Mouse (Mus musculus) hindbrain, embryonic 10.5 days (tissue): ENCODE measurements around the gene Myo3b. TPM values are rescaled to one million over a fixed set of nuclear protein-coding genes. Genes with fewer than 3 reads are reported as not detected.

Source experiments
- DNase-seq: peaks from one replicate; pipeline ENCODE4 v3.0.0-alpha.2; 2017; ENCODE audit warnings: low spot score
- H3K27ac ChIP-seq: fragments of 300-500 bp; sonication (generic); 2 replicates; pipeline ENCODE4 v1.5.1; 2016; ENCODE audit warnings: mild to moderate bottlenecking, moderate library complexity
- H3K27me3 ChIP-seq: fragments of 300-500 bp; sonication (generic); 2 replicates; pipeline ENCODE4 v1.6.1; 2016; ENCODE audit warnings: mild to moderate bottlenecking; ENCODE audit not compliant: poor library complexity, insufficient read depth, severe bottlenecking
- H3K36me3 ChIP-seq: fragments of 300-500 bp; sonication (generic); 2 replicates; pipeline ENCODE4 v1.6.1; 2016; ENCODE audit warnings: mild to moderate bottlenecking, moderate library complexity
- H3K4me1 ChIP-seq: fragments of 300-500 bp; sonication (generic); replicated peaks from 2 replicates; pipeline ENCODE4 v1.6.1; 2016; ENCODE audit warnings: mild to moderate bottlenecking
- H3K4me3 ChIP-seq: fragments of 300-500 bp; sonication (generic); 2 replicates; pipeline ENCODE4 v1.5.1; 2016; ENCODE audit warnings: mild to moderate bottlenecking, moderate library complexity
- H3K9me3 ChIP-seq: fragments of 300-500 bp; sonication (generic); 2 replicates; pipeline ENCODE4 v1.6.1; 2016; ENCODE audit warnings: mild to moderate bottlenecking, moderate library complexity
- WGBS: fragments of 180-500 bp; shearing (Covaris S2); methylation state at CpG from one replicate; pipeline ENCODE4 v1.1.7; 2016; 5-methylcytosine and 5-hydroxymethylcytosine counted together
- polyA plus RNA-seq: library from polyadenylated mRNA; unstranded; fragments of >200 nt; fragmentation: Nextera tagmentation; extraction: Ambion mirVana; gene quantifications from 2 replicates; pipeline ENCODE4 v1.2.1, GENCODE M21; 2016

The Myo3b gene
- polyA plus RNA-seq, 1 experiment from 2014 or later, result not detected

- no peaks in the 10 kb centered on the region for H3K9me3 ChIP-seq
- DNase-seq, result no peak
- no peak overlapping the region for H3K4me3 ChIP-seq
- H3K4me1 ChIP-seq, result peaks cover 4% of the 10 kb centered on the region; the same call in 1 of the 2 replicates
- H3K27ac ChIP-seq, result no peak overlapping the region
- no peaks in the 10 kb centered on the region for H3K36me3 ChIP-seq
- H3K27me3 ChIP-seq, result peaks cover 3% of the 10 kb centered on the region; the same call in 1 of the 2 replicates
- WGBS, result 90% methylated on average over 2 of the region's 2 CpGs
Measured at GRCm38 (mm10) chr2:70119265-70119663, 80.3 kb downstream of the Myo3b start.

- peaks cover 39% of the 10 kb centered on the region for H3K27me3 ChIP-seq
- H3K36me3 ChIP-seq, result no peaks in the 10 kb centered on the region
- peak overlapping the region; percentile 36; the same call in 1 of the 2 replicates for H3K4me3 ChIP-seq
- H3K4me1 ChIP-seq, result peaks cover 23% of the 10 kb centered on the region
- H3K27ac ChIP-seq, result no peak overlapping the region
- no peak for DNase-seq
- 77% methylated on average over 10 of the region's 10 CpGs for WGBS
- H3K9me3 ChIP-seq, result no peaks in the 10 kb centered on the region
Measured at GRCm38 (mm10) chr2:70126330-70126729, 87.4 kb downstream of the Myo3b start.

GRCm38 (mm10) chr2:70126783-70127182, 87.9 kb downstream of the Myo3b start:
- Histone ChIP-seq H3K9me3 (no peaks in the 10 kb centered on the region), H3K27ac (no peak overlapping the region), H3K4me3 (peak overlapping the region; percentile 36), H3K27me3 (peaks cover 39% of the 10 kb centered on the region), H3K4me1 (peaks cover 23% of the 10 kb centered on the region), H3K36me3 (no peaks in the 10 kb centered on the region)
- DNase-seq, result peak; percentile 88
- WGBS, result 1% methylated on average over 13 of the region's 13 CpGs

GRCm38 (mm10) chr2:70127351-70128148, 88.6 kb downstream of the Myo3b start:
- Histone ChIP-seq H3K27me3 (peaks cover 39% of the 10 kb centered on the region), H3K36me3 (no peaks in the 10 kb centered on the region), H3K4me3 (peak overlapping the region; percentile 36), H3K4me1 (peaks cover 23% of the 10 kb centered on the region), H3K27ac (no peak overlapping the region), H3K9me3 (no peaks in the 10 kb centered on the region)
- WGBS, result 9% methylated on average over 21 of the region's 21 CpGs
- DNase-seq, result peak; percentile 24

- Histone ChIP-seq H3K36me3 (no peaks in the 10 kb centered on the region), H3K27ac (no peak overlapping the region), H3K9me3 (no peaks in the 10 kb centered on the region), H3K4me1 (peaks cover 23% of the 10 kb centered on the region), H3K4me3 (no peak overlapping the region), H3K27me3 (peaks cover 39% of the 10 kb centered on the region)
- DNase-seq, result no peak
- 81% methylated on average over 6 of the region's 6 CpGs for WGBS
Measured at GRCm38 (mm10) chr2:70128590-70128989, 89.7 kb downstream of the Myo3b start.

GRCm38 (mm10) chr2:70129566-70129965, 90.6 kb downstream of the Myo3b start:
- H3K4me1 ChIP-seq, result peaks cover 23% of the 10 kb centered on the region
- H3K9me3 ChIP-seq, result no peaks in the 10 kb centered on the region
- H3K36me3 ChIP-seq, result no peaks in the 10 kb centered on the region
- H3K27ac ChIP-seq, result no peak overlapping the region
- DNase-seq, result no peak
- 65% methylated on average over 3 of the region's 3 CpGs for WGBS
- peaks cover 39% of the 10 kb centered on the region for H3K27me3 ChIP-seq
- no peak overlapping the region for H3K4me3 ChIP-seq

- H3K4me3 ChIP-seq, result no peak overlapping the region
- no peak for DNase-seq
- H3K27ac ChIP-seq, result no peak overlapping the region
- H3K36me3 ChIP-seq, result no peaks in the 10 kb centered on the region
- H3K4me1 ChIP-seq, result 0 out of 2 replicates have a peak, but pooled peaks cover 5% of the 10 kb centered on the region
- no peaks in the 10 kb centered on the region for H3K9me3 ChIP-seq
- WGBS, result 84% methylated on average over 4 of the region's 4 CpGs
- H3K27me3 ChIP-seq, result peaks cover 17% of the 10 kb centered on the region; the same call in 1 of the 2 replicates
Measured at GRCm38 (mm10) chr2:70133281-70133680, 94.4 kb downstream of the Myo3b start.

GRCm38 (mm10) chr2:70137226-70137998, 98.5 kb downstream of the Myo3b start:
- Histone ChIP-seq H3K36me3 (no peaks in the 10 kb centered on the region), H3K4me3 (no peak overlapping the region), H3K27me3 (no peaks in the 10 kb centered on the region), H3K9me3 (no peaks in the 10 kb centered on the region), H3K27ac (no peak overlapping the region), H3K4me1 (no peaks in the 10 kb centered on the region)
- DNase-seq, result no peak
- WGBS, result 90% methylated on average over 4 of the region's 4 CpGs

- Histone ChIP-seq H3K4me3 (no peak overlapping the region), H3K9me3 (no peaks in the 10 kb centered on the region), H3K4me1 (no peaks in the 10 kb centered on the region), H3K27ac (no peak overlapping the region), H3K36me3 (no peaks in the 10 kb centered on the region), H3K27me3 (no peaks in the 10 kb centered on the region)
- 94% methylated on average over 4 of the region's 4 CpGs for WGBS
- no peak for DNase-seq
Measured at GRCm38 (mm10) chr2:70143543-70144188, 104.7 kb downstream of the Myo3b start.

GRCm38 (mm10) chr2:70146993-70147581, 108.2 kb downstream of the Myo3b start:
- WGBS, result 54% methylated on average over 12 of the region's 12 CpGs
- DNase-seq, result peak; percentile 7
- no peaks in the 10 kb centered on the region for H3K4me1 ChIP-seq

GRCm38 (mm10) chr2:70148821-70149510, 110.0 kb downstream of the Myo3b start:
- no peak for DNase-seq
- Histone ChIP-seq H3K4me1 (no peaks in the 10 kb centered on the region), H3K9me3 (no peaks in the 10 kb centered on the region), H3K36me3 (no peaks in the 10 kb centered on the region), H3K27me3 (no peaks in the 10 kb centered on the region), H3K27ac (no peak overlapping the region), H3K4me3 (no peak overlapping the region)
- WGBS, result 77% methylated on average over 13 of the region's 13 CpGs

More at GRCm38 (mm10) chr2:70146993-70147581, 108.2 kb downstream of the Myo3b start:
- Histone ChIP-seq H3K27ac (no peak overlapping the region), H3K4me3 (no peak overlapping the region), H3K9me3 (no peaks in the 10 kb centered on the region), H3K36me3 (no peaks in the 10 kb centered on the region), H3K27me3 (no peaks in the 10 kb centered on the region)
